Comparison of ENCODE assay signal across 10 mouse cellular contexts in the genomic region with DNA sequence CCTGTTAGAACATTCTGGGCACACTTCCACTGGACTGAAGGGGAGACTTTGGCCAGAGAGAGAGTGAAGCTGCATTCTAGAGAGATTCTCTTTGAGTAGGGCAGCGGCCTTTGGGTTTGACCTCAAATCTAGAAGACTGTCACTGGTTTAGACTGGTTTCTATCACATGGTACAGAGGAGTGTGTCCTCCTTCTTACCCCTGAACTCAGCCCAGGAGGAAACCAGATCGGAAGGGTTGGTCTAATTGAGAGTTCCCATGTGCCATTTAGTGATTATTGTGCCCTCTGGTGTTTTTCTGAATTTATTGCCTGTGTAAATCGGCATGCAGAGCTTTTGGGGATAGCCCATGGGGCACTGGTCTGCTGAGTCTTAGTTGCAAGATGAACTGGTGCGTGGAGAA.
DNase-seq lines count a peak whose midpoint lies in the region; ATAC-seq and TF ChIP-seq lines count a peak whose summit lies in the region.
"Had no signal": no experiment of that assay in that cellular context is flagged by ENCODE, and none has a peak within 500 bp of the region (broad histone marks: within the 10 kb centered on the region; RNA-seq: fewer than 3 reads in every experiment).

No protein-coding gene starts in this region.

- ATAC-seq in stomach, postnatal 0 days (ENCODE audit: low FRiP score, low TSS enrichment) = no peak

- no peak overlapping the region for H3K4me2 ChIP-seq in stomach, postnatal 0 days (replicated peaks; ENCODE audit: low read depth)
- H3K4me2 ChIP-seq: limb, embryonic 15.5 days had no signal

- no peaks in the 10 kb centered on the region for H3K9me3 ChIP-seq in stomach, postnatal 0 days (ENCODE audit: control insufficient read depth, low read length)
- H3K9me3 ChIP-seq: limb, embryonic 15.5 days had no signal

- no peaks in the 10 kb centered on the region for H3K27me3 ChIP-seq in stomach, postnatal 0 days (ENCODE audit: control insufficient read depth, insufficient read depth, low read length)
- H3K27me3 ChIP-seq: limb, embryonic 15.5 days had no signal

- TF ChIP-seq CTCF in gastrocnemius, adult 2 months (IDR thresholded peaks at IDR 0.05) = peak; percentile 39
- TF ChIP-seq CTCF in stomach, postnatal 0 days (IDR thresholded peaks at IDR 0.05; ENCODE audit: low read depth) = peak; percentile 50; the same call in 1 of the 2 replicates

- no peaks in the 10 kb centered on the region for H3K36me3 ChIP-seq in stomach, postnatal 0 days (ENCODE audit: control insufficient read depth, insufficient read depth, low read length)
- H3K36me3 ChIP-seq: limb, embryonic 15.5 days had no signal

- no peaks in the 10 kb centered on the region for H3K4me1 ChIP-seq in stomach, postnatal 0 days (replicated peaks; ENCODE audit: control insufficient read depth, insufficient read depth)
- H3K4me1 ChIP-seq: limb, embryonic 15.5 days had no signal

- peak overlapping the region; percentile 20; the same call in 1 of the 2 replicates for H3K27ac ChIP-seq in gastrocnemius, adult 2 months
- no peak overlapping the region for H3K27ac ChIP-seq in stomach, postnatal 0 days (replicated peaks)
- H3K27ac ChIP-seq: limb, embryonic 15.5 days had no signal

- 60% methylated on average over 4 of the region's 4 CpGs for WGBS in stomach, postnatal 0 days

- H3K9ac ChIP-seq in stomach, postnatal 0 days (ENCODE audit: low read length) = no peak overlapping the region
- H3K9ac ChIP-seq: limb, embryonic 15.5 days had no signal

- intact Hi-C loops in gastrocnemius, adult 2 months (cut with DNase I) = no loop called here
- intact Hi-C loops in gastrocnemius, postnatal 36 days (cut with DNase I) = no loop called here

- DNase-seq in gastrocnemius, adult 2 months = no peak
- no peak for DNase-seq in gastrocnemius, postnatal 36 days
- DNase-seq in lung, postnatal 10 days = peak; percentile 11
- DNase-seq in lung, postnatal 14 days = no peak
- DNase-seq in kidney, adult 8-10 months = peak; percentile 49 to 59
- DNase-seq in stomach, postnatal 0 days (ENCODE audit: low spot score) = no peak
- no peak for DNase-seq in cerebellum, adult 11 months
- DNase-seq in right cerebral cortex, adult 18-20 months = no peak
- DNase-seq: cerebellum, postnatal 10 days had no signal

- H3K4me3 ChIP-seq in gastrocnemius, adult 2 months = no peak overlapping the region
- H3K4me3 ChIP-seq in stomach, postnatal 0 days (ENCODE audit: low read depth, low read length) = no peak overlapping the region
- H3K4me3 ChIP-seq: limb, embryonic 15.5 days had no signal

- TF ChIP-seq EP300 in stomach, postnatal 0 days (optimal IDR thresholded peaks at IDR 0.05) = no peak

Comparison
In these comparisons a context has a peak if more than half of its experiments do, and no peak if none do; other contexts are left out.
1. DNase-seq: peak in lung, postnatal 10 days (single experiment) and kidney, adult 8-10 months (2 of 2); none in gastrocnemius, adult 2 months (single experiment), gastrocnemius, postnatal 36 days (0 of 2), lung, postnatal 14 days (single experiment), stomach, postnatal 0 days (single experiment), cerebellum, adult 11 months (single experiment) and right cerebral cortex, adult 18-20 months (single experiment).